In the genomic region with DNA sequence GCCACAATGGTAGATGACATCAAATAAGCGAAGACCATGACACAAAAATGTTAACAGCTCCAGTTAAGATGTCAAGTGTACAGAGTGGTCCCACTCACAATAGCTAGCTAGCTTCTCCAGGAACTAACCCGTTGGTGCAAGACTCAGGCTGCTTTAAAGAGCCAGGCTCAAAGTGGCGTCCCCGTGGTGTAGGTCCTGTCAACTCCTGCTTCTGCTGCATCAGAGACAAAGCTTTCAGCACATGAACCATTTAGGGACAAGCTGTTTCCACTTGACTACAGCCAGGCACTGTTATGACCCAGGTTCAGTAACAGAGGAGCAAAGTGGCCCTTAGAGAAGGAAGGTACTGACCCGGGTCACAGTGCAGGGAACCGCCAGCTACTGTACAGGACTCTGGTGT, we compare ENCODE assay signal across 27 mouse cellular contexts. TPM values are rescaled to one million over a fixed set of nuclear protein-coding genes. Genes with fewer than 3 reads are reported as not detected.
"Had no signal": no experiment of that assay in that cellular context is flagged by ENCODE, and none has a peak within 500 bp of the region (broad histone marks: within the 10 kb centered on the region; RNA-seq: fewer than 3 reads in every experiment).

No protein-coding gene starts in this region.

- H3K9me3 ChIP-seq: embryonic facial prominence, embryonic 12.5 days; embryonic facial prominence, embryonic 15.5 days; forebrain, embryonic 15.5 days had no signal

- H3K4me1 ChIP-seq: embryonic facial prominence, embryonic 12.5 days; embryonic facial prominence, embryonic 15.5 days; forebrain, embryonic 10.5 days; forebrain, embryonic 12.5 days; forebrain, embryonic 13.5 days had no signal

- H3K4me2 ChIP-seq: embryonic facial prominence, embryonic 12.5 days; embryonic facial prominence, embryonic 13.5 days; embryonic facial prominence, embryonic 15.5 days; forebrain, embryonic 12.5 days; forebrain, embryonic 13.5 days; forebrain, embryonic 15.5 days had no signal

- H3K36me3 ChIP-seq: embryonic facial prominence, embryonic 12.5 days; embryonic facial prominence, embryonic 13.5 days; embryonic facial prominence, embryonic 15.5 days; forebrain, embryonic 10.5 days; forebrain, embryonic 12.5 days; forebrain, embryonic 15.5 days had no signal

- H3K4me3 ChIP-seq: embryonic facial prominence, embryonic 12.5 days; embryonic facial prominence, embryonic 13.5 days; embryonic facial prominence, embryonic 15.5 days; erythroblast, embryonic 14.5 days; forebrain, embryonic 10.5 days; forebrain, embryonic 12.5 days; forebrain, embryonic 13.5 days; forebrain, embryonic 15.5 days; gastrocnemius, adult 2 months; heart, adult 2 months had no signal

- DNase-seq: cerebellum, adult 18-20 months; cerebellum, adult 2 months; cerebellum, adult 8-10 months; cerebellum, adult 9-10 months; cerebellum, adult 9-11 months; cerebellum, postnatal 14 days; cerebellum, postnatal 25 days; cerebellum, postnatal 36 days; embryo, embryonic 11 days; forebrain, postnatal 0 days; gastrocnemius, adult 2 months; gastrocnemius, postnatal 10 days; gastrocnemius, postnatal 14 days; gastrocnemius, postnatal 25 days; gastrocnemius, postnatal 36 days; heart, adult 18-20 months; heart, adult 2 months had no signal

- H3K27ac ChIP-seq: embryonic facial prominence, embryonic 12.5 days; embryonic facial prominence, embryonic 13.5 days; embryonic facial prominence, embryonic 15.5 days; forebrain, embryonic 10.5 days; forebrain, embryonic 12.5 days; forebrain, embryonic 13.5 days; forebrain, embryonic 15.5 days; gastrocnemius, adult 2 months; heart, adult 2 months had no signal

- ATAC-seq: forebrain, embryonic 13.5 days; forebrain, embryonic 14.5 days; forebrain, embryonic 15.5 days; forebrain, embryonic 16.5 days; forebrain, postnatal 0 days had no signal

- H3K27me3 ChIP-seq: embryonic facial prominence, embryonic 12.5 days; embryonic facial prominence, embryonic 13.5 days; embryonic facial prominence, embryonic 15.5 days; forebrain, embryonic 12.5 days; forebrain, embryonic 13.5 days; forebrain, embryonic 15.5 days had no signal

- H3K9ac ChIP-seq: embryonic facial prominence, embryonic 12.5 days; embryonic facial prominence, embryonic 13.5 days; embryonic facial prominence, embryonic 15.5 days; forebrain, embryonic 12.5 days; forebrain, embryonic 13.5 days; forebrain, embryonic 15.5 days; forebrain, postnatal 0 days had no signal

RNA-seq across cellular contexts. Expression of a gene that starts 32.2 kb away (rescaled TPM):
- polyA plus RNA-seq: erythroblast, embryonic 14.5 days had no signal
